Mouse (Mus musculus) induced T-regulatory cell, adult 2 months (primary cell): ENCODE measurements at regions not wholly inside any gene's neighbourhood (a gene's known extent, or its start where the extent isn't known, plus 50 kb on each side); places are given as distances from the start of the nearest gene placed in this dataset.
A peak's percentile ranks its signal among the peaks of the same experiment; 100 is the strongest.

ENCODE experiments used
- DNase-seq: peaks from one replicate; pipeline ENCODE4 v3.0.0-alpha.2; 2012; ENCODE audit warnings: low read depth

DNA sequence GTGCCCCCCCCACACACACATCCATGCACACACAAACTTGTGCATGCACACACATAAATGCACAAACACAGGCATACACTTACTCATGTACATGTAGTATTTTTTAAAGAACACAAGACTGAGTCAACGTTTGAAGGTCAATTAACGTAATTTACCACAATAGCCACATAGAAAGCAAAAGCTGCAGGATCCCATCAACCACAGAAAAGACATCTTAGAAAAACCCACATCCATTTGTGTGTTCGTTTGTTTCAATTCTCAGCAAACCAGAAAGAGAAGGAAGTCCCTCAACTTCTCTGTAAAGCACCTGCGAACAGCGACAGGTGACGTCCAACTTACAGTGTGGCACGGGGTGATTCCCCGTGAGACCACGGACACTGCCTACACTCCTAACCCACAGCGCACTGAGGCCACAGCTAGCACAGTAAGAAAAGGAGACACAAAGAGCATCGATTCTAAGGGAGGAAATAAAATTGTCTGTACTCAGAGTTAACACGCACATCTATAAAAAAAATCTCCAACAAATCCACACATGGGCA is 53.8 kb downstream of the Dio3 start:
- DNase-seq = peak; percentile 8

DNA sequence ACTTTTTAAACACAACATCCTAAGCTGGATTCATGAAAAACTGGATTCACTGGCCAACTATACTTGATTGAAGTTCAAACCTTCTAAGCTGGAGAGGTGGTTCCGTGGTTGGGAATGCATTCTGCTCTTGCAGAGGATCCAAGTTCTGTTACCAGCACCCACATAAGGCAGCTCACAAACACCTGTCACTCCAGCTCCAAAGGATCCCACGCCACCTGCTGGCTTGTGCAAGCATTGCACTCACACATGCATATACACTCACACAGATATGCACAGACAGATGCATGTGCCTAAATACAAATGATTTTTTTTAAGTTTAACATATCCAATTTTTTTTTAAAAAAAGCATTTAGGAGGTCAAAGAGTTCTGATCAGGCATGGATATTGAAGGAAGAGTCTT is 55.7 kb downstream of the Dio3 start:
- peak; percentile 3 for DNase-seq

DNA sequence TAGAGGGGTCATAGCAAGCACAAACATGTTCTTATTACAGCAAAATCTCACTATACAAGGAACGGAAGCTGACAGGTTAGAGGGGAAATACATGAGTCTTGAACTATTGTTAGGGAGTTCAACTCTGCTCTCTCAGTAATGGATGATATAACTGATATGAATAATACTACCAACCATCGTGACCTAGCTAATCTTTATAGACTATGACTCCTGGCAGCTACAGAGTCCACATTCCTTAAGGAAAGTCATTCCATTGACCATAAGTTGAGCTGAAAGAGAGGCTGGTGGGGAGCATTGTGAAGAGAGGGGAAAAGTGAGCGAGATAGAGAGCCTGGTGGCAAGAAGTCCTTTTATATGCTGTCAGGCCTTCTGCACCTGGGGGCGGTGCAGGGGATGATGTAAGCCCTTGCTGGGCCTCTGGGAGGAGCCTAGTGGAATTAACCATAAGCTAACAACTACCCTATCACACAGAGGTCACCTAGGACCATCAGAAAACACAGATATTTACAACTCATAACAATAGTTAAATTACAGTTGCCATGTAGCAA is 65.5 kb downstream of the Dio3 start:
- no peak for DNase-seq

DNA sequence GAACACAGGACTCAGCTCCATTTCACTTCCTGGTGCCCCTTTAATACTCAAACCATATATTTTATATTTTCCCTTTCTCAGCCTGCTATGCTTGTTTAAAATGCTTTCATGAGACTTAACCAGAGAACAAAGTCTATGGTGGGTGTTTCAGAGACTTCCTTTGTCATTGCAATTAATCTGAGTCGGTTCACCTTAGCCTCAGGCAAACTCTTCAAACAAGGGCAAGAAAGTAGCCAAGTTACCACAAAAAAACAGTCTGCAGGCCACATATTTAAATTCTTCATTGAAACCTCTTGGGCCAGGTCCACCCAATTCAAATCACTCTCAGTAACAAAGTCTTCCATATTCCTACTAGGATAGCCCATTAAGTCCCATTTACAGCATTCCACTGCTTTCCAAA is 70.8 kb downstream of the Dio3 start:
- no peak for DNase-seq

DNA sequence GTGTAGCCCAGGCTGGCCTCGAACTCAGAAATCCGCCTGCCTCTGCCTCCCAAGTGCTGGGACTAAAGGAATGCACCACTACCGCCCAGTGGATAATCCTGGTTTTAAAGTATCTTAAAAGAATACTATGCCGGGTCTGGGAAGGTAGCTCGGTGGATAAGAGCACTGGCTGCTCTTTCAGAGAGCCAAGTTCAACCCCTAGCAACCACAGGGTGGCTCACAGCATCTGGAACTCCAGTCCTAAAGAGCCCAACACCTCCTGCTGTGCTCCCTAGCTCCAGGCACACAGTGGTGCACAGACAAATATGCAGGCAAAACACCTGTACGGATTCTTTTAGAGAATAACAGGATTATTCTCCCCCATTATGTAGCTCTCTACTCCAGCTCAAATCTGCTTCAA is 77.0 kb downstream of the Dio3 start:
- no peak for DNase-seq

DNA sequence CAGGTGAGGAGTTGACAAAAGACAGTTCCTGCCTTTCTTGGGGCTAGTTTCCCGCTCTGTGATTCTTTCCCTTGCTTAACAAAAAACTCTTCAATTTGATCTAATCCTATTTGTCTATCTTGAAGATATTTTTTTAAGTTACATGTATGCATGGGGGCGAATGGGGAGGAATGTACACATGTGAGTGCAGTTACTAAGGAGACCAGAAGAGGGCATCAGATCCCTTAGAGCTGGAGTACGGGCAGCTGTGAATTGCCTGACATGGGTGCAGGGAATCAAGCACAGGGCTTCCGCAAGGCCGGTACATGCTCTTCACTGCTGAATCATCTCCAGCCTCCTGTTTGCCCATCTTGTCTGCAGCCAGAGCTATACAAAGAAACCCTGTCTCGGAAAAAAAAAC is 79.8 kb upstream of the Ppp2r5c start:
- DNase-seq = no peak

DNA sequence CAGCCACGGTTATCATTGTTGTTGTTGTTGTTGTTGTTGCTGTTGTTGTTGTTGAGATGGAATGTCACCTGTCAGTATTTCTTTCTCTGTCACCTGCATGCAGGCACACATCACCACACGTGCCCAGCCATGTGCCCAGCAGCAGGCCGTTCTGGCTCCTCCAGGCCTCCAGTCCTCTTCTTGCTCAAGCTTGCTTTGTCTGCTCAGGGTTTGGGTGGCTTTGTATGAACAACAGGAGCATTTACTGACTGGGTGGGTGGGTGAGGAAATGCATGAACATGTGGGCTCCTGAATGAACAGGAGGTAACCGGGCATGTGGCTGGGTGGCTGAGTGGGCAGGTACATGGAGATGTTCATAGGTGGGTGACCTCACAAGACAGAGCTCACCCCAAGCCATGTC is 79.1 kb upstream of the Ppp2r5c start:
- no peak for DNase-seq

DNA sequence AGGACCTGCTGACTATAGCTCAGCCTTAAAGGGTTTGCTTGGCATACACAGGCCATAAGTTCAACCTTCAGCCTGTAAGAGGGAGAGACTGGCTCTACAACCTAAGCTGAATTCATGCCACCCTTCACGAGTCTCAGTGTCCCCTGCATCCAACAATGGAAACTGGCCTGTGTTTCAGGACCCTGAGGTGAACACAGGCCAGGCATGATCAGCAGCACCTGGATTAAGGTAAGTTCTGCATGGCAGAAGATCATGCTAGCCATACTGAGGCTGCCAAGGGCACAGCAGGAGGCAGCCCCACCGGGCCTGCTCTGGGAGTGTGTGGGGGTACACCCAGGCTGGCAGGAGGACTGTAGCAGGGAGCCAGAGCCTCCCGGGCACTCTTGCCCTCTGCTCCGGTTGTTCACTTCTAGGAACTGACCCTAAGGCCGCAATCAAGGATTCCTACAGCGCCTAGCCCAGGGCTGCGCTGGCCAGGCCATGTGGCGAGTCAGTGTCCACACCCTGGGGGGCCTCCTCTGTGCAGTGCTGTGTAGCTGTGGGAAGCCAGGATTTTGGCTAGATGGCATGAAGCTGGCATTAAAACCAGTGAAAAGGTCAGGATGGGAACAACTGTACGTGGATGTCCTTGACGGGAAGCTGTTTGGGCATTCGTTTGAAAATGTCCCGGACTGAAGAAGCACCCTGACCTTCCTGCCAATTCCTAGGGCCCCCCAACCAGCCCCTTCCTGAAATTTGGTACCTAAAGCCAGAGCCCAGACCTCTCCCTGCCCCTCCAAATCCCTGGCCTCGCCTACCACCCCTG is 74.8 kb upstream of the Ppp2r5c start:
- DNase-seq = no peak

DNA sequence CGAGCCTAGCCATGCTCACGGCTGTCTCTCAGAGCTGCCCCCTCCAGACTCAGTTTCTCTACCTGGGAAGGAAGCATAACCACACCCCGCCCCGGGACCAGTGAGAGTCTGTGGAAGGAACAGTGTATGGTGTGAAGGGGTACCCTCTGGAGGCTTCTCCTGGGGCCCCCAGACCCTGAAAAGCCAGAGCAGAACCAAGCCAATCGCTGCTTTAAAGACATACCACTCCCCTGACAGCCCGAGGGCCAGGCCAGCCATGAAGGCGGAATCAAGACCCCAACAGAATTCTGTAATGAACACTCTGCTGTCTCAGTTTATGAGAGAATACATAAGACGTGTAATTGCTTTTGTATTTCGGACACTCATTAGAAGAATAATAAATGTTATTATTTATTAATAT is 73.9 kb upstream of the Ppp2r5c start:
- no peak for DNase-seq

DNA sequence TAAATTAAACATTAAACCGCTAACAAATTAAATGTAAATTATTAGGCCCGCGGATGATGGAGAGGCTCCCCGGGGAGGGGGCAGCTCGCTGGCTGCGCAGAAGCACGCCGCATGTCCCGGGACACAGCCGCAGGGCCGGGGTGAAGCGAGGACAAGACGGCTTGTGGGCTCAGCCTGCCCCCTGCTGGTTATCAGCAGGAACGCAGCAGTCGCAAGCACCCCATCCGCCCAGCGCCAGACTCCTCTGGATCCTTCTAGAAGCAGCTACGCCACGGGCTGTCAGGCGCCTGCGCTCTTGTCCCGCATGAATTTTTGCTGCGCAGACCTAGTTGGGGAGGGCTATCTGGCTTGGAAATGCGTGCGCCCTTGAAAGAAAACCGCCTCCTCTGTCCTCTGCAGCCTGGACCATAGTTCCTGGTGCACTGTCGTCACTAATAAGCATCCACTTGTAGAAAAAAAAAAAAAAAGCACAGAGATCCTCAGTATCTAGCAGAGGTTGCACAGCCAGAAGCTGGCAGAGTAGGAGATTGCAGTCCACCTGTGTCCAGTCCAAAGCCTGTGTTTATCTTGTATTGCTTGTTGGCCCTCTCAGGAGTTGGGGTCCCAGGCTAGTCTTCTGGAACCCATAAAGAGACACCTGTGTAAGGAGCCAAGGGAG is 73.4 kb upstream of the Ppp2r5c start:
- peak; percentile 84 for DNase-seq

DNA sequence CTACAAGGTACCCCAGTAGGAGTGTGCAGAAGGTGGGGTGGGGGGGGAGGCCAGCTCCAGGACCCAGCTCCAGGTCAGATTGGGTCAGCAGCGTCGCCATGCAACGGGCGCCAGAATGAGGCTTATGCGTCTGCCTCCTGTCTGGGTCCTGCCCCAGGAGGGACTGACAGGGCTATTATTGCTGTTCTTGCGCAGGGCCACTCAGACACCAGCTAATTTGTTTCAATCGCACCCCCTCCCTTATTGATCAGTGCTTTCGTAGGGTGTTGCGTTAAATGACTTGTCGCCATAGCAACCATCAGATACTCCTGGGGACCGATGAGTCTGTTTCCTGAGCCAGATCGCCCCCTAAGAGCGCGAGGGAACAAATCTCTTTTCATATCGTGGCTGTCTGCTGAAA is 71.8 kb upstream of the Ppp2r5c start:
- DNase-seq = peak; percentile 63

DNA sequence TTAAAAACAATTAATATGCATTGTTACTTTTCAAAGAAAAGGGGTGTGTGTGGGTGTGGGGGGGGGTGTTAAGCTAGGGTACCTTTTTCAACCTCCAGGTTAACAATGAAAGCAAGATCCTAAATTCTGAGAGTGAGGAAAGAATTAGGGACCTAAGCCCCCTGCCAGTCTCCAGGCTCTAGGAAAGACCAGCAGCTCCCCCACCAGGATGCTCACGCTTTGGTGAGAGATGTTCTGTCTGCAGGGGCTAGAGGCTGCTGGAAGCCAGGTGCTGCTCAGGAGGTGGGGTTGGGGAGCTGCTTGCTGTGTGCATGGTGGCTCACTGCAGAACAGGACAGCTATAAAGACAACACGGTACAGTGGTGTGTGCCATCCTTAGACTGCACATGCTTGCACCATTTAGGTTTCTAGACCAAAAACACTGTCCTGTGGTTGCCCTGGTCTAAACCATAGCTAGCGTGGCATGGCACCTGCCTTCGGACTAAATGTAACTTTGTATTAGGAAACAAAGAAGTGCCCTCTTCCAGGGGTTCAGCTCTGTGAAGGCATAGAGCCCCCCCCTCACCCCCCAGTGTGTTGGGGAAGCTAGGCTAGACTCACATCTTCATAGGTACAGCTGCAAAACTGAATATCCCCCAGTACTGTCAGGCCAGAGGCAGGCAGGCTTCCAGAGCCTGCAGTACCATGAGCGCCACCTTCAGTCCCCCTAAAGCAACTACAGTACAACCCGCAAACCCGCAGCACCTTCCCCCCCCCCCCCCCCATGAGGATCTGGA is 70.7 kb upstream of the Ppp2r5c start:
- DNase-seq = peak; percentile 64

DNA sequence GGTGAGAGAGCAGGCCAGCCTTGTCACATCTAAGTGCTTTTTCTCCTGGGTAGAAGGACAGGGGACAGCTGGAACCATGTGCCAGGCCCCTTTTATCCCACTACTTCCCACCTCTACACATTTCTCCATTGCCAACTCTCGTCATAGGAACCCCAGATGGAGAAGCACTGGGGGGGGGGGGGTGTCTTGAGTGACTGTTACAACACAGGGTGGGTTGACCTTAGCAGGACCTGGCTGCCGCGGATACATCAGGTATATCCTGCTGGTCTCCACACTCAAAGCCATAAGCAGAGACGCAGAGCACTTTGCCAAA is 70.1 kb upstream of the Ppp2r5c start:
- no peak for DNase-seq

DNA sequence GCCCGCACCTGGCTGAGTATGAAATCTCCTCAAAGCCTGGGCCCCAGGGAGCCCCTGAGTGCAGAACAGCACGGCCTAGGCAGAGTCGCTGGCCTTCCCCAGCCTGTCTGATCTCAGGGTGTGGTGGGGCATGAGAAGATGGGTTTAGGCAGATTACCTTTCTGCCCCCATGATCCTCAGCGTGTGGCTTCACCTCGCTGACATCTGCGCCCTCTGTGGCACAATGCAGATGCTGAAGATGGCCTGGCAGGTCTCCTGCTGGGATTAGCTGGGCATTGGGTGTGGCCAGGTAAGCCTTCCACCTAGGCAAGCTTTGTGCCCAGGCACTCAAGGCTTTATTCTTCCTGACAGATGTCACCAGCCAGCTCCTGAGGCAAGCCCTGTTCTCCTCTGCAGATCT is 69.6 kb upstream of the Ppp2r5c start:
- DNase-seq = no peak

DNA sequence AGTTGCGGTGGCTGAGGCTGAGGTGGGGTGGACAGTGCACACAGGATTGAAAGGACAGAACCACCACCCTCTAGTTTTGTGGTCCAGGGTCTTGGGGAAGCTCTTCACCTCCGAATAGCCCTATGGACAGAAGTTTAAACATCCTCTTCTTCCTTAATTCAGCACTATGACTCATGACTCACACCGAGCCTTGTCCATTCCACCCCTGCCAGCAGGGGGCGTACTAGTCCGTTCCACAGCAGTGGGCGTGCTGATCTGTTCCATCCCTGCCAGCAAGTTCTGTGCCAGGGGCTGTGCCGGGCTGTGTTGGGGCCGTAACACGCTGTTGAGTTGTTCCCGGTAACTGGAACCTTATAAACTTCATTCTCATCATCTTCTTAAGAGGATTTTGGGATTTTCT is 69.2 kb upstream of the Ppp2r5c start:
- DNase-seq = peak; percentile 76

DNA sequence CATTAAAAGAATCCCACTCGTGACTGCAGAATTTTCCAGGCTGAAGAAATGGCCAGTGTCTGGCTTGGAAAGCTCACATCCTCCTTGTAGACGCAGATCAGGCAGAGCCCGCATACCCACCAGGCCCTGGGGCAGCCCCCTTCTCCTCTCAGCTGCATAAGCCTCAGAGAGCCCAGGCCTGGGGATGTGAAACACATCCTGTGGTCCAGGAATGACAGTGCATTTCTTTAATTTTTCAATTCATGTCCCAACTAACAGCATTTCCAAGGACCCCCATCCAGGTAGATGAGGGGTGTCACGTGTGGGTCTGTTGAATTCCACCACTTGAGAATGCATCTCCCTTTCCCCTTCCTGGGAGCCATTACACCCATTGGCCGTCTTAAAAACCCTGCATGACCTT is 68.6 kb upstream of the Ppp2r5c start:
- DNase-seq = no peak

DNA sequence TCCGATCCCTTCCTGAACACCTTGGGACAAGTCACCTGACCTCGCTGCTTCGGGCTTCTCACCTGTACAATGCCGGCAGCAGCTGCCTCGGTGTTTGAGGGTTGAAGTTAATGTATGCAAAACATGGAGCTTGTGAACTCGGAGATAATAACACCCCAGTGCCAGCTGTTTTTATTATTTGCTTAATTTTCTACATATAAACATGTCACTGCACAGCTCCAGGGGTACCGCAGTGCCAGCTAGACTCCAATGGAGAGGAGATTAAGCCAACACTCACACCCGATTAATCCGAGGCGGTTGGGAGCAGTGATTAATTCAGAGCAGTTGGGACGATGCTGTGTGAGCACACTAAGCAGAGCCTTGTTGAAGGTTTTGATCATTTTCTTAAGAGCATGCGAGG is 67.2 kb upstream of the Ppp2r5c start:
- DNase-seq = no peak

DNA sequence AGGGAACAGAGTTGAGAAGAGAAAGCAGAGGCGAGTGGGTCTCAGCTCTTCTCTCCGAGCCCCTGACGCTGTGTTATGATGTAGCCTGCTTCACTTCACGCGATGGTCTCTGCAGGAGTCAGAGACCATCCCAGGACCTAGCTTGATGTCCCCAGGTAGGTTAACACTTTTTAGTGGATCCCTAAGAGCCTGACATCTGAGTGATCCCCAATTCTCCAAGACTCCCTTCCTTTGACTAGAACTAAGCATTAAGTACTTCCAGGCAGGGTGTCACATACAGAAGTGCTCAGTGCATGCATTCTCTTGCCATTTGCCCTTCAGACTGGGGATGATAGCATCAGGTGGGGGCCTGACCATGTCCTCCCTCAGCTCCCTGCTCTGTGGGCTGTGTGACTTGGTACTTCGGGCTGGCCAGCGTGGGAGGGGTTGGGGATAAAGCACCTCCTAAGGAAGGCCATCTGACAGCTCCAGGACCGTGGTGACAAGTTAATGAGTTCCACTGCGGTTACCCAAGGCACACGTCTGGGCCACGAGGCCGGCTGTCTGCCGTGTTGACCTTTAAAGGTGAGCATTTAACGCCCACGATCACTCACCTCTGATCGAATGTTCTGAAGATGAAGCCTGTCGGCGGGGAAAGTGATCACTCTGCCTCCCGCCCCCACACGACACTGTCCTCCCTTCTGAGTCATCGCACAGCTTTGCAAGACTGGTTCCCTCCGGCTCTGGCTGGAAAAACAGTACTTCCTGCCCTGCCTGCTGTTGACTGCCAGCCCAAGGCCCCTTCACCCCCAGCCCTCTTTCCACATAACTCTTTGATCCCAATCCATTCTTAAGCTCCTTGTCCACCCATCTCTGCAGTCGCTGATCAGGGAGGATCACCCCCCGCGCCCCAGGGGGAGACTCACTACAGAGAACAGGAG is 65.8 kb upstream of the Ppp2r5c start:
- peak; percentile 77 for DNase-seq

DNA sequence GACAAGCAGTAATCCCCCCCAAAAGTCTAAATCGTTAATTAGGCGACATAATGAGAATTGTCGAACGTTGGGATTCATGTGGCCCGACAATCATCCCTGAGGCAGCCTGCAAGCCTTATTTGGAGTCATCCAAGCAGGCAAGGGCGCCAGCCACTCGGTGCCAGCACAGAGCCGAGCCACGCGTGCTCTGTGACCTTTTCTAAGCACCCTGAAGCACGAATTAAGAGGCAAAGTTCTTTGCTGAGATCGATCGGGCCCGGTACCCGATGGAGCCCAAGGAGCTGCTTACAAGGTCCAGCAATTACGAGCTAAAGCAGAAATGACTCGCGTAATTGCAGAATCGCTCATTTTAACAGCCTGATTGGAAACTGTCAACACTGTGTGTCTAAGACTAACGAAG is 61.9 kb upstream of the Ppp2r5c start:
- DNase-seq = no peak

DNA sequence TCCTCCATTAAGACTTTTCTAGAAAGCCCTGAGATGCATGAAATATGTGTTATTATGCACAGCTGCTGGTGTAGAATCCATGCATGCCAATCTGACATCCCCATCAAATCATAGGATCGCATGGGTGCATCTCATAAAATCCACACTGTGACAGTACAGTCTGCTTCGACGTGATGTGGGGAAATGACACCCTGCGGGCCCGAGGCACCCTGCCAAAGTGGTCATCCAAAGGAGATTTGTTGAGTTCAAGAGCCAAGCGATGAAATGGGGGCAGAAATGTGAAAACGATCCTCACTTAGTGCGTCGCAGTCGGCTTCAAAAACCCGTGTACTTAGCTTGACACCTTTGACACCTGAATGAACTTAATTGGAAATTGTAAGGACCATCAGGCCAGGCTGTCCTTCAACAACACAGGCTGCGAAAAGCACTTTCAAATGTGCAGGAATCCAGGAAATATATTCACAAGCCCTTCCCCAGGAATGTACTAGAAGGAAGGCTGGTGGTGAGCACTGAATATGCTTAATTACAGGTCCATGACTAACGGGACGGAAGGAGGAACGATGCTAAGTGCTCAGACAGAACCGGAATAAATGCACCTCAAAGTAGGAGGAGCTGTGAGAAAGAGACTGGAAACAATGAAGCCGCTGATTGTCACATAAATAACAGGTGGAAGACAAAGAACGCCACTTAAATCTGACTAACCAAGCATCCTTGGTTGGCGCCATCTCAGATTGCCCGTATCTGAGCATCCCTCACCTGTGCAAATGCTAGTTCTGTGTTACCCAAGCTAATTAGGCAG is 60.9 kb upstream of the Ppp2r5c start:
- DNase-seq = no peak

DNA sequence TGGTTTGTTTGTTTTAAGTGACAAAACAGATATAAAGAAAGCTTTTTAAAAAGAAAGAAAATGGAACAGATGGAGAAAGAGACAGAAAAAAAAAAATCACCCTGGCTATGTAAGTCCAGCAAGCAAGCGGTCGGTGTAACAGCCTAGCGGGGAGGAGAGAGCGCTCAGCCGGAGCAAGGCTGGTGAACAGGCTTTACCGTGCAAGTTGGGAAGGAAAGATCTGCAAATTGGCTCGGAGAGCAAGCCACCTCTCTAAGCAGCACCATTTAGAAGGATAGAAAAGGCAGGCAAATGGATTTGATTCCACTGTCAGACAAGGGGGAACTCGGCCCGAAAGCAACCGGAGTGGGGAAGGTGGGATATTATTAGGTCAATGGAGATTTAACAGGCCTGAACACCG is 59.9 kb upstream of the Ppp2r5c start:
- DNase-seq = no peak
